Comparison of ENCODE assay signal across 8 mouse cellular contexts in genomic region chr11:117482300-117482676, GRCm38 (mm10). TPM values are rescaled to one million over a fixed set of nuclear protein-coding genes. Genes with fewer than 3 reads are reported as not detected.
A peak's percentile ranks its signal among the peaks of the same experiment; 100 is the strongest.
DNase-seq lines count a peak whose midpoint lies in the region; ATAC-seq lines count a peak whose summit lies in the region.

No protein-coding gene starts in this region.

- intact Hi-C loops in left cerebral cortex, postnatal 14 days (cut with DNase I) = loop anchor here (5.0 kb wide), 2 partner anchors 75 to 170 kb away; partner anchors contain the start of gene Tnrc6c

- peaks cover 19% of the 10 kb centered on the region for H3K4me1 ChIP-seq in lung, embryonic 16.5 days (replicated peaks; ENCODE audit: control insufficient read depth, insufficient read depth, low read length)
- peaks cover 35% of the 10 kb centered on the region for H3K4me1 ChIP-seq in forebrain, embryonic 11.5 days (replicated peaks; ENCODE audit: control insufficient read depth, insufficient read depth, low read length)
- peaks cover 49% of the 10 kb centered on the region for H3K4me1 ChIP-seq in limb, embryonic 13.5 days
- H3K4me1 ChIP-seq in stomach, embryonic 15.5 days = peaks cover 21% of the 10 kb centered on the region

- peak overlapping the region; percentile 71 for H3K4me2 ChIP-seq in lung, embryonic 16.5 days (ENCODE audit: low read depth, low read length)
- H3K4me2 ChIP-seq in forebrain, embryonic 11.5 days (ENCODE audit: low read depth, low read length, severe bottlenecking) = peak overlapping the region; percentile 41; the same call in 1 of the 2 replicates
- H3K4me2 ChIP-seq in limb, embryonic 13.5 days (replicated peaks) = peak overlapping the region; percentile 64
- peak overlapping the region; percentile 62 for H3K4me2 ChIP-seq in stomach, embryonic 15.5 days

- no peaks in the 10 kb centered on the region for H3K27me3 ChIP-seq in lung, embryonic 16.5 days (ENCODE audit: control insufficient read depth, insufficient read depth, low read depth, low read length)
- H3K27me3 ChIP-seq in forebrain, embryonic 11.5 days (ENCODE audit: control insufficient read depth, insufficient read depth, low read length) = no peaks in the 10 kb centered on the region
- H3K27me3 ChIP-seq in limb, embryonic 13.5 days = no peaks in the 10 kb centered on the region
- H3K27me3 ChIP-seq in stomach, embryonic 15.5 days (replicated peaks) = no peaks in the 10 kb centered on the region

- H3K9ac ChIP-seq in lung, embryonic 16.5 days (ENCODE audit: low read length) = no peak overlapping the region
- H3K9ac ChIP-seq in forebrain, embryonic 11.5 days (ENCODE audit: low read length) = no peak overlapping the region
- H3K9ac ChIP-seq in limb, embryonic 13.5 days = peak overlapping the region; percentile 40
- no peak overlapping the region for H3K9ac ChIP-seq in stomach, embryonic 15.5 days

- H3K27ac ChIP-seq in lung, embryonic 16.5 days (ENCODE audit: low read length) = 0 out of 2 replicates have a peak overlapping the region, but pooled peaks have one; percentile 10
- peak overlapping the region; percentile 62 for H3K27ac ChIP-seq in forebrain, embryonic 11.5 days (ENCODE audit: low read depth, low read length)
- H3K27ac ChIP-seq in limb, embryonic 13.5 days = peak overlapping the region; percentile 45; the same call in 1 of the 2 replicates
- peak overlapping the region; percentile 80 for H3K27ac ChIP-seq in stomach, embryonic 15.5 days

- no peaks in the 10 kb centered on the region; the same call in 1 of the 2 replicates for H3K9me3 ChIP-seq in lung, embryonic 16.5 days (ENCODE audit: control insufficient read depth, low read length)
- no peaks in the 10 kb centered on the region; the same call in 1 of the 2 replicates for H3K9me3 ChIP-seq in forebrain, embryonic 11.5 days (ENCODE audit: control insufficient read depth, low read length)
- H3K9me3 ChIP-seq in limb, embryonic 13.5 days = peaks cover 5% of the 10 kb centered on the region
- no peaks in the 10 kb centered on the region for H3K9me3 ChIP-seq in stomach, embryonic 15.5 days

- DNase-seq in lung, adult 18-20 months = no peak
- no peak for DNase-seq in forebrain, embryonic 11.5 days (ENCODE audit: low spot score)
- DNase-seq in natural killer cell, adult 2 months (ENCODE audit: low spot score in 2 of 2) = no peak
- DNase-seq in layer of hippocampus, postnatal 36 days = no peak
- no peak for DNase-seq in left cerebral cortex, postnatal 14 days (ENCODE audit: low spot score in 2 of 2)

- H3K4me3 ChIP-seq in lung, embryonic 16.5 days (ENCODE audit: low read length) = peak overlapping the region; percentile 35
- H3K4me3 ChIP-seq in forebrain, embryonic 11.5 days (ENCODE audit: low read depth, low read length) = 0 out of 2 replicates have a peak overlapping the region, but pooled peaks have one; percentile 4
- peak overlapping the region; percentile 31 for H3K4me3 ChIP-seq in limb, embryonic 13.5 days
- peak overlapping the region; percentile 20 for H3K4me3 ChIP-seq in stomach, embryonic 15.5 days (replicated peaks)

- no peak for ATAC-seq in lung, embryonic 16.5 days (ENCODE audit: low read depth)
- ATAC-seq in forebrain, embryonic 11.5 days (replicated peaks; ENCODE audit: low FRiP score) = no peak
- ATAC-seq in limb, embryonic 13.5 days (ENCODE audit: low FRiP score, low read depth) = no peak
- no peak for ATAC-seq in stomach, embryonic 15.5 days (ENCODE audit: insufficient read depth, low FRiP score, low read depth)

- 4% methylated on average over 11 of the region's 11 CpGs for WGBS in lung, embryonic 16.5 days
- 12% methylated on average over 11 of the region's 11 CpGs for WGBS in forebrain, embryonic 11.5 days
- WGBS in limb, embryonic 13.5 days = 4% methylated on average over 11 of the region's 11 CpGs
- 8% methylated on average over 11 of the region's 11 CpGs for WGBS in stomach, embryonic 15.5 days

- no peaks in the 10 kb centered on the region for H3K36me3 ChIP-seq in lung, embryonic 16.5 days (ENCODE audit: control insufficient read depth, insufficient read depth, low read length)
- no peaks in the 10 kb centered on the region for H3K36me3 ChIP-seq in forebrain, embryonic 11.5 days (ENCODE audit: control insufficient read depth, insufficient read depth, low read length)
- no peaks in the 10 kb centered on the region; the same call in 1 of the 2 replicates for H3K36me3 ChIP-seq in limb, embryonic 13.5 days
- H3K36me3 ChIP-seq in stomach, embryonic 15.5 days = no peaks in the 10 kb centered on the region

RNA-seq across cellular contexts. Expression of gene Gm11733, which starts 1.9 kb away (rescaled TPM):
- polyA plus RNA-seq in lung, embryonic 16.5 days (2015; fragmentation: Nextera tagmentation; extraction: Ambion mirVana) = not detected in 2 replicates
- polyA plus RNA-seq in forebrain, embryonic 11.5 days (2014; fragmentation: Nextera tagmentation; extraction: Ambion mirVana) = not detected in 2 replicates
- polyA plus RNA-seq in limb, embryonic 13.5 days (2015; fragmentation: Nextera tagmentation; extraction: Ambion mirVana) = not detected in 2 replicates
- not detected in 2 replicates for polyA plus RNA-seq in stomach, embryonic 15.5 days (2015; fragmentation: Nextera tagmentation; extraction: Ambion mirVana)
- total RNA-seq in layer of hippocampus, postnatal 36 days (2021) = under 1 TPM in 1 of 2 experiments, not detected in 1; 0.15 TPM
- total RNA-seq in left cerebral cortex, postnatal 14 days (2021) = under 1 TPM in 1 of 2 experiments, not detected in 1; 0.35 TPM

Comparison
In these comparisons a context has a peak if more than half of its experiments do, and no peak if none do; other contexts are left out.
1. H3K27ac ChIP-seq: peak in every context shown above with its lines; median percentile 80 in stomach, embryonic 15.5 days; 62 in forebrain, embryonic 11.5 days; 45 in limb, embryonic 13.5 days; 10 in lung, embryonic 16.5 days.